Mouse (Mus musculus) lung, adult 2 months (tissue): Measurements from ENCODE around the gene Tdg.

Experiments
- CTCF ChIP-seq: fragments of 200-500 bp; IDR thresholded peaks from 2 replicates; pipeline ENCODE4 v1.5.1; 2011; ENCODE audit warnings: mild to moderate bottlenecking, low read length, control low read depth; ENCODE audit not compliant: insufficient read depth
- POLR2A ChIP-seq: fragments of 200-500 bp; IDR thresholded peaks from 2 replicates; pipeline ENCODE4 v1.6.1; 2011; ENCODE audit warnings: low read depth, mild to moderate bottlenecking, control low read depth, low read length, borderline replicate concordance; ENCODE audit errors: extremely low read depth

DNA sequence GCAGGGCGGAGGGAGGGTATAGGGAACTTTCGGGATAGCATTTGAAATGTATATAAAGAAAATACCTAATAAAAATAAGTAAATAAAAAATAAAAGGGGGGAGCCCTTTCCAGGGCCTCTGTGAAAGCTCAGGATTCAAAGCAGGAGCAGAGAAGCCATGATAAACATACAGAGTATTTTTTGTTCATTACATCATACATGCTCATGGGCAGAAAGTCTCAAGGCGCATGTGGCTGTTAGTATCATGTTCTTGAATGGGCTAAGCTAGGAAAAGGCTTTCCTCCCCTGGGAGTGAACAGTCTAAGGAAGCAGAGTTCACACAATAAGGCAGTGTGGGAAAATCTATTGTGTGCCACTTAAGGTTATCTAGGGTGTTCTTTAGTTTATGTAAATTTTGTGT, 6.7 kb downstream of the Tdg start:
- TF ChIP-seq POLR2A (no peak), CTCF (no peak)
